Mouse (Mus musculus): ENCODE data around the gene Pou2f2.

- TF ChIP-seq CTCF (IDR thresholded peaks at IDR 0.05; ENCODE audit: borderline replicate concordance, insufficient read depth, low read depth, low read length) (no peak), POLR2A (IDR thresholded peaks at IDR 0.05; ENCODE audit: borderline replicate concordance, insufficient read depth, low read length) (no peak)
Measured at GRCm38 (mm10) chr7:25056951-25057350, 122.6 kb downstream of the Pou2f2 start.

Data from cerebellum, adult 2 months (tissue).